Comparison of ENCODE assay signal across 27 mouse cellular contexts in genomic region chr4:44216797-44217442, GRCm38 (mm10). TPM values are rescaled to one million over a fixed set of nuclear protein-coding genes. Genes with fewer than 3 reads are reported as not detected.
A peak's percentile ranks its signal among the peaks of the same experiment; 100 is the strongest.
DNase-seq lines count a peak whose midpoint lies in the region; ATAC-seq and TF ChIP-seq lines count a peak whose summit lies in the region.
"Had no signal": no experiment of that assay in that cellular context is flagged by ENCODE, and none has a peak within 500 bp of the region (broad histone marks: within the 10 kb centered on the region; RNA-seq: fewer than 3 reads in every experiment).

No protein-coding gene starts in this region.

- peak; percentile 94 for ATAC-seq in intestine, postnatal 0 days
- ATAC-seq in liver, embryonic 15.5 days (ENCODE audit: insufficient read depth) = peak; percentile 78
- ATAC-seq: activated CD4-positive, CD25-positive, alpha-beta regulatory T cell, adult 4 months; forebrain, postnatal 0 days; hindbrain, postnatal 0 days; midbrain, embryonic 16.5 days had no signal

- H3K4me1 ChIP-seq in liver, adult 2 months (ENCODE audit: control insufficient read depth, insufficient read depth, low read length) = peaks cover 8% of the 10 kb centered on the region
- no peaks in the 10 kb centered on the region for H3K4me1 ChIP-seq in intestine, postnatal 0 days (replicated peaks; ENCODE audit: control insufficient read depth, insufficient read depth, low read length)
- peaks cover 6% of the 10 kb centered on the region for H3K4me1 ChIP-seq in liver, embryonic 15.5 days (replicated peaks)
- H3K4me1 ChIP-seq in cerebellum, adult 2 months (ENCODE audit: control insufficient read depth, insufficient read depth, low read length) = no peaks in the 10 kb centered on the region
- peaks cover 9% of the 10 kb centered on the region; the same call in 1 of the 2 replicates for H3K4me1 ChIP-seq in hindbrain, embryonic 10.5 days (replicated peaks)
- H3K4me1 ChIP-seq: embryonic facial prominence, embryonic 15.5 days; forebrain, embryonic 12.5 days; lung, embryonic 15.5 days had no signal

- intact Hi-C loops in left cerebral cortex, postnatal 36 days (cut with DNase I) = no loop called here

- peak overlapping the region; percentile 78 for H3K27ac ChIP-seq in liver, adult 2 months (replicated peaks; ENCODE audit: insufficient read depth, low read depth, low read length)
- H3K27ac ChIP-seq in intestine, postnatal 0 days (ENCODE audit: low read depth, low read length) = peak overlapping the region; percentile 50; the same call in 1 of the 2 replicates
- H3K27ac ChIP-seq in liver, embryonic 15.5 days (replicated peaks) = peak overlapping the region; percentile 64
- no peak overlapping the region for H3K27ac ChIP-seq in cerebellum, adult 2 months (ENCODE audit: insufficient read depth, low read length)
- H3K27ac ChIP-seq in hindbrain, embryonic 10.5 days = no peak overlapping the region
- H3K27ac ChIP-seq: embryonic facial prominence, embryonic 15.5 days; forebrain, embryonic 12.5 days; heart, adult 2 months; hindbrain, postnatal 0 days; limb, embryonic 13.5 days; lung, embryonic 15.5 days had no signal

- no peaks in the 10 kb centered on the region for H3K9me3 ChIP-seq in intestine, postnatal 0 days (ENCODE audit: control insufficient read depth)
- H3K9me3 ChIP-seq in liver, embryonic 15.5 days (replicated peaks) = no peaks in the 10 kb centered on the region
- H3K9me3 ChIP-seq in hindbrain, embryonic 10.5 days = no peaks in the 10 kb centered on the region
- H3K9me3 ChIP-seq: embryonic facial prominence, embryonic 15.5 days; forebrain, embryonic 12.5 days; limb, embryonic 13.5 days; lung, embryonic 15.5 days had no signal

- peak; percentile 82 for DNase-seq in liver, adult 2 months (ENCODE audit: extremely low read depth, low read depth, low spot score)
- no peak for DNase-seq in liver
- peak; percentile 72 for DNase-seq in yolk sac, embryonic 10.5 days (ENCODE audit: low spot score)
- DNase-seq in cerebellum, adult 2 months = no peak
- DNase-seq in left cerebral cortex, postnatal 36 days (ENCODE audit: low spot score in 2 of 2) = no peak
- no peak for DNase-seq in hindbrain, embryonic 10.5 days (ENCODE audit: low spot score)
- DNase-seq: adrenal gland, adult 2 months; adrenal gland, postnatal 36 days; B cell, adult 2 months; cerebellum, adult 18-20 months; cerebellum, postnatal 25 days; forebrain, postnatal 0 days; heart, adult 2 months; heart, postnatal 14 days; kidney, adult 11 months; right cerebral cortex, adult 18-20 months; right cerebral cortex, postnatal 4 days had no signal

- no peak for TF ChIP-seq CTCF in liver, adult 2 months (IDR thresholded peaks at IDR 0.05; ENCODE audit: low read depth, low read length)
- no peak for TF ChIP-seq CTCF in intestine, postnatal 0 days (IDR thresholded peaks at IDR 0.05; ENCODE audit: low read depth)
- no peak for TF ChIP-seq CTCF in cerebellum, adult 2 months (IDR thresholded peaks at IDR 0.05; ENCODE audit: borderline replicate concordance, insufficient read depth, low read depth, low read length)

- no peak for TF ChIP-seq POLR2A in liver, adult 2 months (IDR thresholded peaks at IDR 0.05; ENCODE audit: extremely low read depth, insufficient read depth, low read length)
- TF ChIP-seq POLR2A in cerebellum, adult 2 months (IDR thresholded peaks at IDR 0.05; ENCODE audit: borderline replicate concordance, insufficient read depth, low read length) = no peak

- 35% methylated on average over 10 of the region's 10 CpGs for WGBS in liver, adult 2 months
- 41% methylated on average over 10 of the region's 10 CpGs for WGBS in intestine, postnatal 0 days
- WGBS in liver, embryonic 15.5 days (ENCODE audit: insufficient replicate concordance) = 29% methylated on average over 10 of the region's 10 CpGs
- WGBS in cerebellum, adult 2 months = 67% methylated on average over 10 of the region's 10 CpGs
- 65% methylated on average over 10 of the region's 10 CpGs for WGBS in hindbrain, embryonic 10.5 days

- no peaks in the 10 kb centered on the region for H3K27me3 ChIP-seq in liver, adult 2 months (ENCODE audit: control insufficient read depth, insufficient read depth, low read length)
- no peaks in the 10 kb centered on the region for H3K27me3 ChIP-seq in intestine, postnatal 0 days (replicated peaks; ENCODE audit: control insufficient read depth, insufficient read depth, low read length)
- no peaks in the 10 kb centered on the region for H3K27me3 ChIP-seq in liver, embryonic 15.5 days
- no peaks in the 10 kb centered on the region for H3K27me3 ChIP-seq in cerebellum, adult 2 months (ENCODE audit: control insufficient read depth, insufficient read depth, low read length)
- H3K27me3 ChIP-seq in hindbrain, embryonic 10.5 days (ENCODE audit: insufficient read depth, poor library complexity, severe bottlenecking) = no peaks in the 10 kb centered on the region
- H3K27me3 ChIP-seq: embryonic facial prominence, embryonic 15.5 days; forebrain, embryonic 12.5 days; limb, embryonic 13.5 days; lung, embryonic 15.5 days had no signal

- no peak overlapping the region for H3K4me2 ChIP-seq in intestine, postnatal 0 days (replicated peaks; ENCODE audit: low read depth)
- no peak overlapping the region for H3K4me2 ChIP-seq in liver, embryonic 15.5 days
- H3K4me2 ChIP-seq: embryonic facial prominence, embryonic 15.5 days; forebrain, embryonic 12.5 days; limb, embryonic 13.5 days; lung, embryonic 15.5 days; midbrain, embryonic 11.5 days had no signal

- no peaks in the 10 kb centered on the region for H3K36me3 ChIP-seq in liver, adult 2 months (ENCODE audit: control insufficient read depth, insufficient read depth, low read length)
- no peaks in the 10 kb centered on the region for H3K36me3 ChIP-seq in intestine, postnatal 0 days (ENCODE audit: control insufficient read depth, insufficient read depth)
- no peaks in the 10 kb centered on the region for H3K36me3 ChIP-seq in liver, embryonic 15.5 days (replicated peaks)
- no peaks in the 10 kb centered on the region for H3K36me3 ChIP-seq in hindbrain, embryonic 10.5 days
- H3K36me3 ChIP-seq: embryonic facial prominence, embryonic 15.5 days; forebrain, embryonic 12.5 days; limb, embryonic 13.5 days; lung, embryonic 15.5 days had no signal

- no peak overlapping the region for H3K4me3 ChIP-seq in liver, adult 2 months (ENCODE audit: insufficient read depth, low read depth, low read length)
- H3K4me3 ChIP-seq in intestine, postnatal 0 days (ENCODE audit: low read depth, low read length) = no peak overlapping the region
- no peak overlapping the region for H3K4me3 ChIP-seq in liver, embryonic 15.5 days (replicated peaks)
- H3K4me3 ChIP-seq in cerebellum, adult 2 months (replicated peaks; ENCODE audit: insufficient read depth, low read depth, low read length) = no peak overlapping the region
- no peak overlapping the region for H3K4me3 ChIP-seq in hindbrain, embryonic 10.5 days
- H3K4me3 ChIP-seq: embryonic facial prominence, embryonic 15.5 days; forebrain, embryonic 12.5 days; heart, adult 2 months; limb, embryonic 13.5 days; lung, embryonic 15.5 days had no signal

- H3K79me2 ChIP-seq in liver, adult 2 months (ENCODE audit: control insufficient read depth, insufficient read depth, low read length) = peaks cover 19% of the 10 kb centered on the region; the same call in 1 of the 2 replicates

- H3K9ac ChIP-seq in liver, adult 2 months (ENCODE audit: low read depth, low read length) = peak overlapping the region; percentile 34
- H3K9ac ChIP-seq in intestine, postnatal 0 days (ENCODE audit: low read depth, low read length) = no peak overlapping the region
- no peak overlapping the region for H3K9ac ChIP-seq in liver, embryonic 15.5 days
- H3K9ac ChIP-seq: embryonic facial prominence, embryonic 15.5 days; forebrain, embryonic 12.5 days; forebrain, postnatal 0 days; limb, embryonic 13.5 days; lung, embryonic 15.5 days had no signal

RNA-seq across cellular contexts. Expression of gene Rnf38, which starts 16.7 kb away (rescaled TPM):
- total RNA-seq in liver, adult 2 months (2014; rRNA removed) = 6.6 and 6.7 TPM in 2 replicates
- polyA plus RNA-seq in liver, adult 2 months (2012; rRNA removed) = 18.1 and 23.5 TPM in 2 replicates
- polyA plus RNA-seq in intestine, postnatal 0 days (2015; fragmentation: Nextera tagmentation; extraction: Ambion mirVana) = 6.0 and 6.5 TPM in 2 replicates
- 10.5 and 11.0 TPM in 2 replicates for polyA plus RNA-seq in liver, embryonic 15.5 days (2015; fragmentation: Nextera tagmentation; extraction: Ambion mirVana)
- 53.5 and 63.1 TPM in 2 replicates for polyA plus RNA-seq in cerebellum, adult 2 months (2012; rRNA removed)
- 10 to 100 TPM; 62.2 to 64.8 TPM for total RNA-seq in left cerebral cortex, postnatal 36 days (2021)
- polyA plus RNA-seq in hindbrain, embryonic 10.5 days (2016; fragmentation: Nextera tagmentation; extraction: Ambion mirVana) = 33.9 and 39.0 TPM in 2 replicates

Comparison
In these comparisons a context has a peak if more than half of its experiments do, and no peak if none do; other contexts are left out.
1. DNase-seq: peak in liver, adult 2 months (single experiment) and yolk sac, embryonic 10.5 days (single experiment); none in liver (single experiment), cerebellum, adult 2 months (0 of 2), left cerebral cortex, postnatal 36 days (0 of 2) and hindbrain, embryonic 10.5 days (single experiment).
2. H3K27ac ChIP-seq: peak in liver, adult 2 months (single experiment), intestine, postnatal 0 days (single experiment) and liver, embryonic 15.5 days (single experiment); none in cerebellum, adult 2 months (single experiment) and hindbrain, embryonic 10.5 days (single experiment).